Mouse (Mus musculus) thymus, adult 2 months (tissue): ENCODE measurements around the gene Sema4d.

Source experiments
- CTCF ChIP-seq: fragments of 200-500 bp; IDR thresholded peaks from 2 replicates; pipeline ENCODE4 v1.5.1; 2012; ENCODE audit warnings: mild to moderate bottlenecking, control low read depth, low read length, moderate library complexity, borderline replicate concordance; ENCODE audit not compliant: control insufficient read depth, poor library complexity, insufficient read depth; ENCODE audit errors: extremely low read depth
- POLR2A ChIP-seq: fragments of 200-500 bp; IDR thresholded peaks from 2 replicates; pipeline ENCODE4 v1.6.1; 2012; ENCODE audit warnings: mild to moderate bottlenecking, low read length, control low read depth, moderate library complexity; ENCODE audit not compliant: control insufficient read depth, poor library complexity, insufficient read depth; ENCODE audit errors: extremely low read depth

DNA sequence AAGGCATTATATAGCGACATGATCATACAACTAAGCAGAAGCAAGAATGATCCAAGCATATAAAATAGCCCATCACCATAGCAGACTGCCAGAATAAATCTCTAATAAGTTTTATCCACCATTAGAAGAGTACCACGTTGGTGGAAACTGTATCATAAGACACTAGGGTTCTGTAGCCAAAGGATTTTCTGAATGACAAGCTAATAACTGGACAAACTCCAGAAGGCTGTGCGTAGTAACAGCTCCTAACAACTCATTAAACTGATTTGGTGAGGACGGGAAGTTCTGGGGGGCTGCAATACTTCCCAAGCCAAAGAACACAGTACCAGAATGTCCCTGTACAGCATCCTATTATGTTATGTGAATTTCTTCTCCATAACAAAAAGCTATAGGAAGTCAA is 26.8 kb downstream of the Sema4d start:
- no peak for TF ChIP-seq CTCF
- TF ChIP-seq POLR2A = no peak
